Mouse (Mus musculus) intestine, embryonic 16.5 days (tissue): ENCODE data around the gene Akap13. TPM values are rescaled to one million over a fixed set of nuclear protein-coding genes. Genes with fewer than 3 reads are reported as not detected.
A peak's percentile ranks its signal among the peaks of the same experiment; 100 is the strongest.

Source experiments
- ATAC-seq: fragments of 200-750 bp; cut with Nextera tagmentation; 2 replicates; pipeline ENCODE4 v1.8.0; 2017; ENCODE audit warnings: moderate TSS enrichment, moderate library complexity
- H3K27ac ChIP-seq: fragments of 300-500 bp; sonication (generic); 2 replicates; pipeline ENCODE4 v1.5.1; 2014; ENCODE audit warnings: mild to moderate bottlenecking, low read length
- H3K27me3 ChIP-seq: fragments of 300-500 bp; sonication (generic); replicated peaks from 2 replicates; pipeline ENCODE4 v1.6.1; 2014; ENCODE audit warnings: low read length, control low read depth, mixed read lengths; ENCODE audit not compliant: control insufficient read depth, insufficient read depth
- H3K36me3 ChIP-seq: fragments of 300-500 bp; sonication (generic); 2 replicates; pipeline ENCODE4 v1.6.1; 2014; ENCODE audit warnings: low read length, control low read depth; ENCODE audit not compliant: control insufficient read depth, insufficient read depth
- H3K4me1 ChIP-seq: fragments of 300-500 bp; sonication (generic); 2 replicates; pipeline ENCODE4 v1.6.1; 2014; ENCODE audit warnings: low read length, control low read depth, mixed read lengths; ENCODE audit not compliant: control insufficient read depth, insufficient read depth
- H3K4me2 ChIP-seq: fragments of 300-500 bp; sonication (generic); 2 replicates; pipeline ENCODE4 v1.6.1; 2014; ENCODE audit warnings: low read depth, low read length, control low read depth
- H3K4me3 ChIP-seq: fragments of 300-500 bp; sonication (generic); 2 replicates; pipeline ENCODE4 v1.5.1; 2014; ENCODE audit warnings: mild to moderate bottlenecking, low read length
- H3K9ac ChIP-seq: fragments of 300-500 bp; sonication (generic); 2 replicates; pipeline ENCODE4 v1.6.1; 2014; ENCODE audit warnings: low read depth, low read length
- H3K9me3 ChIP-seq: fragments of 300-500 bp; sonication (generic); 2 replicates; pipeline ENCODE4 v1.6.1; 2016; ENCODE audit warnings: low read length, control low read depth; ENCODE audit not compliant: control insufficient read depth
- WGBS: fragments of 180-500 bp; shearing (Covaris S2); extraction: QIAGEN DNeasy Blood & Tissue Kit; methylation state at CpG from one replicate; pipeline ENCODE4 v1.1.7; 2014; 5-methylcytosine and 5-hydroxymethylcytosine counted together
- polyA plus RNA-seq: library from polyadenylated mRNA; unstranded; fragments of >200 nt; fragmentation: Nextera tagmentation; extraction: Ambion mirVana; gene quantifications from 2 replicates; pipeline ENCODE4 v1.2.1, GENCODE M21; 2015

Gene Akap13
- polyA plus RNA-seq, 1 experiment from 2014 or later, result 24.9 TPM

DNA sequence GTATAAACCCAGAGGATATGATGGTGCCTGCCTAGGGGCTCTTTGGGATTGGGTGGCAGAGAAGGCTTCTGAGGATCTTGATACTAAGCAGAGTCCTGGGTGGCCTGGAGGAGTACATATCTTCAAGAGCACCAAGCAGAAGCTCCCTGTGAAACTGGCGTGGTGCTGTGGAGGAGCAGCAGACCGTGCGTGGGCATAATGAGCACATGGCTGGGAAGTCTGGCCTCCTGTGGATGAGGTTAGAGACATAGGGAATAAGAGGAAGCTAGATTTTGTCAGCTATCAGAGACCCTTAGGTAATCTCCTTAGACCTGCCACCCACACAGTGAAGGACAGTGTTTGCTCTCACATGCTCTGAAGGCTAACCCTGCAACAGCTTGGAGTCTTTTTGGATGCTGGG, 83.2 kb downstream of the Akap13 start:
- Histone ChIP-seq H3K4me2 (no peak overlapping the region), H3K27ac (no peak overlapping the region), H3K27me3 (no peaks in the 10 kb centered on the region), H3K9ac (no peak overlapping the region), H3K9me3 (no peaks in the 10 kb centered on the region), H3K4me3 (no peak overlapping the region), H3K36me3 (no peaks in the 10 kb centered on the region), H3K4me1 (0 out of 2 replicates have a peak, but pooled peaks cover 3% of the 10 kb centered on the region)
- WGBS, result 88% methylated on average over 3 of the region's 3 CpGs
- ATAC-seq, result no peak

DNA sequence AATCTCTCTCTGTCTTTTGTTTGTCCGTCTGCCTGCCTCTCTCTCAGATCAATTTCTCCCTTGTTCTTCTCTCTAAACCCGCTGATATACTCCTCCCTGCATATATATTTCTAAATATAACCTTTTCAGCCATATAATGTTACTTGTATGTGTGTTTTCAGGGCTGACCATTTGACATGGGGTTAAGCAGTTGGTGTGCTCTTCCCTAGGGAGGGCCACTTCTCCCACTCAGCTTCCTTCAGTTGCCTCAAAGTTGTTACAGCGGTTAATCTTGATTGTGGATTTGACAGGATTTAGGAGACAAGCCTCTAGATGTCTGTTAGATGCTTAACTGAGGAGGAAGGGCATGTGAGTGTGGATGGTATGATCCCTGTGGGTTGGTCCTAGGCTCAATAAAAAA, 83.8 kb downstream of the Akap13 start:
- H3K27me3 ChIP-seq, result no peaks in the 10 kb centered on the region
- H3K36me3 ChIP-seq, result no peaks in the 10 kb centered on the region
- WGBS, result 82% methylated on average over 3 of the region's 3 CpGs
- H3K9ac ChIP-seq, result no peak overlapping the region
- H3K4me1 ChIP-seq, result 0 out of 2 replicates have a peak, but pooled peaks cover 3% of the 10 kb centered on the region
- no peak for ATAC-seq
- no peaks in the 10 kb centered on the region for H3K9me3 ChIP-seq
- H3K27ac ChIP-seq, result no peak overlapping the region
- H3K4me3 ChIP-seq, result no peak overlapping the region
- H3K4me2 ChIP-seq, result no peak overlapping the region

DNA sequence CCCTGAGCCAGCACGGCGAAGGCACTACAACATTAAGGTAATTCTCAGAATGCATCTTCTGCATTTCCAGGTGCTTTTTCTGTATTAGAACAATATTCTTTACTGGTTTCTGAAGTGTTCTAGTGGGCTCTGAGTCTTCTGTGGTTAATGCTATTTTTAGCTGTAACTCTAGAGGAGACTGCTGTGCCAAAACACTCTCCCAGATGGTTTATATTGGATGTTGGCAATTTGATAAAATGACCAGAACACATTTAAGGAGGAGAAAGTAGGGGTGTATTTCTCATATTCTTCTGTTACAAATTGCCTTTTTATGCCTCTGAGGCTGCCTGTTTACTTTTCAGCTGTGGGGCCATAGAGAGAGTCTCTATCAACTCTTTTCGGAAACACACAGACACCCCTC, 94.5 kb downstream of the Akap13 start:
- Histone ChIP-seq H3K36me3 (no peaks in the 10 kb centered on the region), H3K27ac (no peak overlapping the region), H3K9me3 (no peaks in the 10 kb centered on the region), H3K4me1 (peaks cover 12% of the 10 kb centered on the region), H3K4me2 (no peak overlapping the region), H3K4me3 (no peak overlapping the region), H3K9ac (no peak overlapping the region), H3K27me3 (no peaks in the 10 kb centered on the region)
- ATAC-seq, result no peak
- WGBS, result 61% methylated on average over 3 of the region's 3 CpGs

DNA sequence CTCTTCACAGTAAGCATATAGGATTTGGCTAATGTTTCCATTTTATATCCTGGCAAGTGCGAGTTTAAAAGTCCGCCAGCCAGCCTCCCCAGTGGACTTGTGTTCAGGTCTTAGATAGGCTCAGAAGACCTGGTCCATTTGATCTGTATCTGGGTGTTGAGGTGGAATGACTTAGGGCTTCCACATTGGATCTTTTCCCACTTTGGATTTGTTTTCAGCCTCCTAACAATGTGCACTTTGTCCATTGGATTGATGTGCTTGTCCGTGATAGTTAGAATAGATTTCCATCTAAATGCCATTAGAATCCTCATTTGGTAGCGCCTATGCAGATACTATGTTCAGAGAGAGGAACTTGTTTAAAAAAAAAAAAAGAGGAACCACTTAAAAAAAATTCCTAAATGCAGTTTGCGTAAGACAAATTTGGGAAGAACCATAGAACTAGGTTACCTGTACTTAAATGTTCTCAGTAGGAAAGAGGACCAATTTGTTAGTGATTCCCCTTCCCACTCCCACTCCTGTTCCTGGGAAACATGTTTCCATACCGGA, 95.5 kb downstream of the Akap13 start:
- Histone ChIP-seq H3K9me3 (no peaks in the 10 kb centered on the region), H3K9ac (no peak overlapping the region), H3K27me3 (no peaks in the 10 kb centered on the region), H3K4me1 (peaks cover 12% of the 10 kb centered on the region), H3K36me3 (no peaks in the 10 kb centered on the region), H3K4me2 (no peak overlapping the region), H3K4me3 (no peak overlapping the region), H3K27ac (no peak overlapping the region)
- ATAC-seq, result no peak
- 87% methylated on average over 6 of the region's 6 CpGs for WGBS

DNA sequence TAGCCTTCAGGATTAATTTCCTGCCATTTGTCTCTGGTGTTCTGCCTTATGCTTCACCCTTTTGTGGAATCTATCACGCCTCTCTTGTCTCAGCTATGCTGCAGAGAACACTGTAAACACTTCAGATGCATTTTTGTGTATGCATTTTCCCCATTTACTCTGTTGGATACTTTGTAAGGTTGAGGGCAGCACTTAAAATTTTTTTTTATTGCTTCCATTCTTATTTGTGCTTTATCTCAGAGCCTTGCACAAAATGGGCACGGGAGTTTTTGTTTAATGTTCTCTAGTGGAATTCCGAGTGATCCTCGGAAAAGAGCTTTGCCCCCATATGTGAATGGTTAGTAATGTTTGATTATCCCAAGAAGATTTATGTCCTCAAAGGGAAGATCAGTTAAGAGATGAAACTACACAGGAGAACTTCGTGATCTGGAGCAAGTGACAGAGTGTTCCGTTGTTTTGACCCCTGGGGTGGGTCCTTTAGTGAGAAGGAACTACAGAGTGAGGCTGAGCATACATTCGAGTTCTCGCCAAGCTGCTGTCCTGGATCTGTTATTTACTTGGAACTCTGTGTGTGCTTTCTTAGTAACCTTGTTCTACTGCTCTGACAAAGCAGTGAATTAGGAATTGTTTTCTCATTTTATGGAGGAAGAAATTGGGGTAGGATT, 97.8 kb downstream of the Akap13 start:
- no peak overlapping the region for H3K4me3 ChIP-seq
- no peaks in the 10 kb centered on the region for H3K27me3 ChIP-seq
- 49% methylated on average over 8 of the region's 8 CpGs for WGBS
- peaks cover 12% of the 10 kb centered on the region for H3K4me1 ChIP-seq
- no peaks in the 10 kb centered on the region for H3K9me3 ChIP-seq
- no peak overlapping the region for H3K9ac ChIP-seq
- H3K4me2 ChIP-seq, result no peak overlapping the region
- no peaks in the 10 kb centered on the region for H3K36me3 ChIP-seq
- 0 out of 2 replicates have a peak overlapping the region, but pooled peaks have one; percentile 5 for H3K27ac ChIP-seq
- ATAC-seq, result no peak

DNA sequence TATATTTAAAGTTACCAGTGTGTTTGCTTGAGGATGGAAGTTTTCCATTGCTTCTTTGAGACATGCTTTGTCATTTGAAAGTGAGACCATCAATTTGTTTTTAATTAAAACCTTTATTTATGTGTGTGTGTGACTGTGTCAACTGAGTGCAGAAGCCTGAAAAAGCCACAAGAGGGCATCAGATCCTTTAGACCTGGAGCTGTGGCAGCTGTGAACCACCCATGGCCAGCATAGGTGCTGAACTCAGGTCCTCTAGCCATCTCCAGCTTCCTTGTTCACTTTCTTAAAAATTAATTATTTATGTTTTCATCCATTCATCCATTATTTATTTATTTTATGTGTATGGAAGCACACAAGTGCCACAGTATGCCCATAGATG, 98.3 kb downstream of the Akap13 start:
- H3K4me2 ChIP-seq, result no peak overlapping the region
- no peaks in the 10 kb centered on the region for H3K36me3 ChIP-seq
- no peak overlapping the region for H3K27ac ChIP-seq
- no peak overlapping the region for H3K4me3 ChIP-seq
- no peak for ATAC-seq
- peaks cover 17% of the 10 kb centered on the region for H3K4me1 ChIP-seq
- H3K27me3 ChIP-seq, result no peaks in the 10 kb centered on the region
- no peak overlapping the region for H3K9ac ChIP-seq
- no peaks in the 10 kb centered on the region for H3K9me3 ChIP-seq

DNA sequence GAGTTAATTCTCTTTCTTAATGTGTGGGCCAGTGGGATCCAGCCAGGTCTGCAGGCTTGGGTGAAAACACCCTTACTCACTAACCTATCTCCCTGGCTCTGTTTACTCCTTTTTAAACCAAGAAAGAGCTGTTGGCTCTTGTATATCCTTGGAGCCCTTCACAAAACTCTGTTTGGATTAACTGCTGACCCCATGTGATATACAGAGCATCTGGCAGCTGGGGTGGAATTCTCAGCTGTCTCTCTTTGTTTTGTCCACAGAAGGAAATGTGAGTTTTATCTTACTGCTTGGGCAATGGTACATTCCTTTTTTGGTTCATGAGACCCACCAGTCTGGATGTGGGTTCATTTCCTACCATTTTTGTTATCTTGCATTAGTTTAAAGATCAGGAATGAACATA, 98.7 kb downstream of the Akap13 start:
- Histone ChIP-seq H3K9me3 (no peaks in the 10 kb centered on the region), H3K9ac (no peak overlapping the region), H3K27ac (no peak overlapping the region), H3K4me2 (no peak overlapping the region), H3K4me1 (peaks cover 21% of the 10 kb centered on the region), H3K36me3 (no peaks in the 10 kb centered on the region), H3K4me3 (no peak overlapping the region), H3K27me3 (no peaks in the 10 kb centered on the region)
- peak; percentile 38; the same call in 1 of the 2 replicates for ATAC-seq

DNA sequence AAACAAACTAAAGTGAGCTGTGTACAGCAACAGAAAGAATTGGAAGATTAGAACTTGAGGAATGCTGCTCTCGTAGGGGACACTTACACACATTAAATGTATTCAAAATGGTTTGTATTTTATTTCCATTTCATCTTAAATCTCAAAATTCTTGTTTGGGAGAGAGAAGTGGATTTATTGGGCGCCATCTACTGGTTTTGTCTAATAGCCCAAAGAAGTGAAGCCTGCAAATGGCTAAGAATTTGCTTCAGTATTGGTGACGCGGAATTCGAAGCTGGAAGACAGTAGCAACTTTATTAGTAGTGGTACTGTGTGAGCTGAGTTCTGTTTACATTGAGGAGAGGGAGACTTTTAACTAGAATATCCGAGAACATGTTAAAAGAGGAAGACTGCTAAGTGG, 100.6 kb downstream of the Akap13 start:
- Histone ChIP-seq H3K36me3 (no peaks in the 10 kb centered on the region), H3K27me3 (no peaks in the 10 kb centered on the region), H3K9me3 (no peaks in the 10 kb centered on the region), H3K4me3 (no peak overlapping the region), H3K9ac (no peak overlapping the region), H3K27ac (peak overlapping the region; percentile 45; the same call in 1 of the 2 replicates), H3K4me2 (no peak overlapping the region), H3K4me1 (peaks cover 20% of the 10 kb centered on the region)
- 0 out of 2 replicates have a peak, but pooled peaks have one; percentile 6 for ATAC-seq
- 39% methylated on average over 6 of the region's 6 CpGs for WGBS

DNA sequence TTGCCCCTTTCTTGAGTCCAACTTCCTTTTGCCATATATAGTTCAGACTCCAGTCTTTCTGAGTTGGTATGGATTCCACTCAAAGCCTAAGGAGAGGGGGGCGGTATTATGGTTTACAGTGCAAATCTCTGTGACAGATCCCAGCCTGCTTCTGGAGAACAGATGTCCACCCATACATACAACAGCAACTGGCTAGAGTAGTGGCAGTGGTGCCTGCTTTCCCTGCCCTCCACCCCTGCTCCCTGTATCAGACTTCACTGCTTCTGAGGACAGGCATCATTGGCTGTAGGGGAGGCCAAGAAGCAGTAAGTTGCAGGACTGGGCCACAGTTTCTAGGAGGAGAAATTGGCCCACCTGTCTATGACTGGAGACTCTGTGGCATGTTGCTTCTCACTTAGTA, 102.9 kb downstream of the Akap13 start:
- Histone ChIP-seq H3K4me2 (no peak overlapping the region), H3K27me3 (no peaks in the 10 kb centered on the region), H3K36me3 (no peaks in the 10 kb centered on the region), H3K4me1 (peaks cover 20% of the 10 kb centered on the region), H3K4me3 (no peak overlapping the region), H3K9ac (no peak overlapping the region), H3K9me3 (no peaks in the 10 kb centered on the region), H3K27ac (no peak overlapping the region)
- WGBS, result 48% methylated on average over 1 of the region's 1 CpGs
- ATAC-seq, result peak; percentile 34

DNA sequence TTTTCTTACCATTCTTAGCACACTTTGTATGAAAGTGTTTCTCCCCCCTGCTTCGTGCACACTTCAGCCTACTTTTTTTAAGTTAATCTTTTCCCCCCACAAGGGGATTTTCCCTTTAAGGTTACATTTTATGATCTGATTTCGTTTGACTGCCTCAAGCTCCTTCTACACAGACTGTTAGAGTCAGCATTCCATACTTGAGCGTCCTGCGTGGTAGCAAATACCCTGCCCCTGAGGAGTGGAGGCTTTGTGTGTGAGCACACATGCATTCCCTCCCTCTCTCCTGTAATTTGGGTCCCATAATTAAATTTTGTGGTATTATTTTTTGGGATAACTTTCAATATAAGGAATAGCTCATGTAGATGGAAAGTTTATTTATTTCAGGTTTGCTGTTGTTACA, 103.8 kb downstream of the Akap13 start:
- 20% methylated on average over 4 of the region's 4 CpGs for WGBS
- Histone ChIP-seq H3K27me3 (no peaks in the 10 kb centered on the region), H3K36me3 (no peaks in the 10 kb centered on the region), H3K4me2 (no peak overlapping the region), H3K27ac (0 out of 2 replicates have a peak overlapping the region, but pooled peaks have one; percentile 25), H3K9me3 (no peaks in the 10 kb centered on the region), H3K9ac (no peak overlapping the region), H3K4me3 (no peak overlapping the region), H3K4me1 (peaks cover 18% of the 10 kb centered on the region)
- no peak for ATAC-seq
